Mouse (Mus musculus) heart, postnatal 36 days (tissue): Measurements from ENCODE around the gene Rtn3. TPM values are rescaled to one million over a fixed set of nuclear protein-coding genes. Genes with fewer than 3 reads are reported as not detected.

Experiments
- DNase-seq, 2 experiments: peaks; one replicate each; pipeline ENCODE4 v3.0.0; 2021 to 2022
- intact Hi-C: fragments of 180-260 bp; cut with DNase I; formaldehyde crosslinking; loops from one replicate; pipeline ENCODE4 v1.15.1; 2025
- total RNA-seq, 2 experiments: library from RNA; stranded (reverse); gene quantifications; 2 replicates each; pipeline ENCODE4 v1.2.3; 2021

Gene Rtn3
- total RNA-seq, 2 experiments from 2014 or later, result 75.7 to 76.9 TPM

DNA sequence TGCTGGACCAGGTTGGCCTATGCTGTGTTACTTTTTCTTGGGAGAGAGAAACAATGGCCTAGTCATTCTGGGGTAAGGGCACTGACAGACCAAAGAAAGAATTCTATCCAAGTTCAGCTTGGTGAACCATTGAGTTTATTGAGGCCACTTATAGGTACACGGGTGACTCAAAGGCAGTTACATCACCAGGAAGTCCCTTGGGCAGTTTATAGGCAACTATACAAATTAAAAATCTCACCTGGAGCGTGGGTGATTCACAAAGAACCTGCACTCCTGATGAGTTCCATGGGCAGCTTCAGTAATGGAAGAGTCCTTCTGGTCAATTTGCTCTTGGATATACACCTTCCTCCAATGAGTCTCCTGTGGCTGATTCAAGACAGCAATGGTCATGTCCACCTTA, 9.6 kb upstream of the Rtn3 start:
- no peak for DNase-seq
- intact Hi-C loops, result no loop called here

- DNase-seq, result no peak
- intact Hi-C loops, result no loop called here
These were observed 8.9 kb upstream of the Rtn3 start for GRCm38 (mm10) chr19:7491960-7492359.

DNA sequence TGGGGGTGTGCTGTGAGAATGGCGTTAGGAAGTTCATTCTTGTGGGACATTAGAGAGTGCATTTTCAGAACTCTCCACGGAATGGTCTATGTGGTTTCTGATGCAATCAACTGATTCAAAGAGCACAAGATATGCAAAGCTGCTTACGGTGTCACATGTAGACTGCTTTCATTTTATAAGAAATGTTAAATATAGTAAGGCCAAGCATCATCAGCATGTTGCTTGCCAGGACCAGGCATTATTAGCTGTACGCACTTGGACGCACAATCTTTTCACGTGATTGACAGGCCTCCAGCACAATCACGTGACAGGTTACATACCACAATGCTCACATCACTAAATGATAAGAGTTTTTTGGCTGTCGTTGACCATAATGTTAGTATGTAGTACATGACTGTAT, 4.6 kb upstream of the Rtn3 start:
- intact Hi-C loops, result no loop called here
- DNase-seq, result no peak

- intact Hi-C loops, result loop anchor here (2.0 to 5.0 kb wide), 2 partner anchors 42 to 143 kb away; partner anchors contain the start of gene Mark2
- DNase-seq, result no peak
These were observed 995 bp upstream of the Rtn3 start for GRCm38 (mm10) chr19:7484076-7484475.

DNA sequence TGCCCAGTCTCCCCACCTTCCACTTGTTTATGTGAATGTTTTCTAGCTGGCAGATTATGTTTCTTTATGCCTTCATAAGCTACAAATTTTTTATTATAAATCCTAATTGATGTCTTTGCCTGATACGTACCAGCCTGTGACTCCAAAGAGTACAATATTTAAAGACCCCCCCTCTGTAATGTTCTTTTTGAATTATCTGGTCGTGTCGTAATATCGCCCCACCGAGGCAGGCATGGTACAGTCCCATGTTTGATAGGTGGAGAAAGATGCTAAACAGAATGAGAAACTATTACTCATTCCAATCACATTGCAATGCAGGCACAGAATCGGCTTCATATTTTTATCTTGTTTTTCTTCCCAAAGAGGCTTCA, 416 bp upstream of the Rtn3 start:
- DNase-seq, result no peak
- intact Hi-C loops, result loop anchor here (5.0 kb wide), 1 partner anchor 41 kb away; no protein-coding TSS in a partner anchor

GRCm38 (mm10) chr19:7482266-7482598, 849 bp downstream of the Rtn3 start:
- intact Hi-C loops, result loop anchor here (5.0 kb wide), 1 partner anchor 40 kb away; no protein-coding TSS in a partner anchor
- no peak for DNase-seq

DNA sequence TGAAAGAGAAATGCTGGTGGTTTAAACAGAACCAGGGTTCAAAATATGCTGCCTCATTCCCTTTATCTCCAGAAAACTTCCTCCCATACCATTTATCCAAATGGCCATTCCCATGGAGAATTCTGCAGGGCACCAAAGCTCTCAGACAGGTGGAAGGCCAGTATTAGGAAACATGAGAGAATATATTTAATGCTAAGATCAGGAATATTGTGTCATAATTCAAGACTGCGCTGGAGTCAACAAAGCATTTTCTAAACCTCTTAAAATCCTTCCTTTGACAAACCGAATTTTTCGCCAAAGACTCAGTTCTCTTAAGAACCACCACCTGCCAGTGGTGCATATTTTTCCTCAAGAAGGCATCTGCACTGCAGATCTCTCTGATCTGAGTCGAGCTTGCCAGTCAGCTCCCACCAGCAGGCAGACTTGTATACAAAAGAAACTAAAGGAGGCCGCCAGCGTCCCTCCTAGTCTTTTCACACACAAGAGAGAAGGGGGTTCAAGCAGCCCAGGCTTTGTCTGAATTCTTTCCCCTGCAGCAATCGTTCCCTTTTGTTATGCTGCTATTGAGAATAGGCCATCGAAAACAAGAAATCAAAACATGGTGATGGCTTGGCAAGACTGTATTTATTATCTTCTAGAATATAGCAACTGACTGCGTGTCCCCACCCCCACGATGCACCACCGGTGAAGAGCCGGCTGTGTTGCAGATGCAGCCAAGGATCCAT, 1.4 kb downstream of the Rtn3 start:
- DNase-seq, result peak; percentile 29 to 41
- intact Hi-C loops, result loop anchor here (5.0 kb wide), 1 partner anchor 39 kb away; no protein-coding TSS in a partner anchor

GRCm38 (mm10) chr19:7479751-7480248, 3.3 kb downstream of the Rtn3 start:
- no peak for DNase-seq
- intact Hi-C loops, result loop anchor here (5.0 kb wide), 1 partner anchor 37 kb away; no protein-coding TSS in a partner anchor

DNA sequence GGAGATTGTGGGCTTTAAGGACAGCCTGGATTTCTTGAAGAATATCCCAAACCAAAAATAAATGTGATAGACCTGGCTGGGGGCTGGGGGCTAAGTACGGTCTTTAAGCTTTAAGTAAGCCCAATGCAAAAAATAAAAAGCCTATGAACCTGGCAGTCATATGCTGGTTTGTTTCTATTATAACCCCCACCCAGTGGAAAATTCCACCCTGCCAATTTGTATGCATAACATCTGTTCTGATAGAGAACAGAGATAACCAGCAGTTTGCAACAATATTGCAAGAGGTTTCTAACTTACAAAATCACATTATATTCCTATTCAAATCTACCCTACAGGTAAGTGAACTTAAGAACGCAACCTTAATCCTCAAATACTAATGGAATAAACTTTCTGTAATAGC, 12.4 kb downstream of the Rtn3 start:
- no peak for DNase-seq
- intact Hi-C loops, result no loop called here

GRCm38 (mm10) chr19:7467915-7468314, 15.2 kb downstream of the Rtn3 start:
- intact Hi-C loops, result no loop called here
- DNase-seq, result no peak

DNA sequence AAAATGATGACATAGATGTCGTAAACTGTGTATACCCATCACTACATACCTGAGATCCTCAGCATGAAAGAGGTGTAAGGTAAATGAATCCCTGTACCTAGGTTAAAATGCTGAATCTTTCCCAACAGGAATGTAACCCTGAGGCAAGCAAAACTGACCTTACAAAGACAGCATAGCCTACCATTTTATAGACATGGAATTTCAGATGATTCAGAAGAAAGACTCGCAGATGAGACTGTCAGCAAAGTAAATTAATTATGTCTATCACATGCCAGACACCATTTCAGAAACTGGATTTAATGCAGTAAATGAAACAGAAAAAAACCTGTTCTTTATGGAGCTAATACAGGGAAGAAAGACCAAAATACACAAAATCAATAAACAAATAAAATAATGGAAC, 23.7 kb downstream of the Rtn3 start:
- intact Hi-C loops, result no loop called here
- no peak for DNase-seq

GRCm38 (mm10) chr19:7458901-7459300, 24.2 kb downstream of the Rtn3 start:
- DNase-seq, result no peak

DNA sequence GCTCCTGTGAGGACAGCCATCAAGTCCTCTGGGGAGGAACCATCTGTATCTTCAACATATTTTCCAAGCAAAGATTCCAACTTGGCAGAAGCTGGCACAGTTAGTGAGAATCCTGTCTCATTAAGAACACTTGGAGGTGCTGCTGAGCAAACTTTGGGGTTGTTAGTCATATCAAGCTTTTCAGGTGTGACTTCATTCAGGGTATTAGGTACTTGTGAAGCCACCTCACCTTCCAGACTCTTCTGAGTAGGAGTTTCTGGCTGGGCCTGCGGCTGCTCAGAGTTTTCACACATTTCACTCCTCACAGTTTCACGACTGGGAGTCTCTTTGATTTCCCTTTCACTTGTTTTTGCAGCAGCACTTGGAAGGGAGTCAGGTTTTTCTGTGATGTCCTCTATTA, 26.3 kb downstream of the Rtn3 start:
- DNase-seq, result no peak
- intact Hi-C loops, result no loop called here

More at GRCm38 (mm10) chr19:7458901-7459300, 24.2 kb downstream of the Rtn3 start:
- intact Hi-C loops, result no loop called here

- intact Hi-C loops, result no loop called here
- no peak for DNase-seq
These were observed 37.5 kb downstream of the Rtn3 start for GRCm38 (mm10) chr19:7445596-7445995.

- intact Hi-C loops, result no loop called here
- no peak for DNase-seq
These were observed 38.0 kb downstream of the Rtn3 start for GRCm38 (mm10) chr19:7445105-7445504.

- peak; percentile 58 to 67 for DNase-seq
- intact Hi-C loops, result loop anchor here (2.0 to 5.0 kb wide), 4 partner anchors 41 to 176 kb away; partner anchors contain the start of gene Rtn3
These were observed 41.6 kb downstream of the Rtn3 start for GRCm38 (mm10) chr19:7441493-7441892.

DNA sequence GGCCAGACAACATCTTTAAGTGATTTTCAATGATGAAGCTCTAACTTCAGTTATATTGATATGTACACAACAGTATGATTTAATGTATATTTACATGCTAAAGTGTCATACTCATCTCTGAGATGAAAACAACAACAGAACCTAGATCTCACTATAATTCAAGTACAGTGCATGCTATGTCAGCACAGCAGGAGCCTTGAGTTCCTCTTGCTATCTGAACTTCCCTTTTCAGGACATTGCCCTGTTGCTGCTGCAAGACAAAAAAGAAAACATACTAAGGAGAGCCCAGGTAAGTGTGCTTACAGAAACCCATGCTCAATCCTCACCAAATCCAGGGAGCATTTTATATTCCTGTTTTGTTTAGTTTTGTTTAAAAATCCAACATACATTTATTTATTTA, 44.8 kb downstream of the Rtn3 start:
- intact Hi-C loops, result loop anchor here (5.0 kb wide), 2 partner anchors 96 to 371 kb away; partner anchors contain the start of gene Mark2
- DNase-seq, result no peak

DNA sequence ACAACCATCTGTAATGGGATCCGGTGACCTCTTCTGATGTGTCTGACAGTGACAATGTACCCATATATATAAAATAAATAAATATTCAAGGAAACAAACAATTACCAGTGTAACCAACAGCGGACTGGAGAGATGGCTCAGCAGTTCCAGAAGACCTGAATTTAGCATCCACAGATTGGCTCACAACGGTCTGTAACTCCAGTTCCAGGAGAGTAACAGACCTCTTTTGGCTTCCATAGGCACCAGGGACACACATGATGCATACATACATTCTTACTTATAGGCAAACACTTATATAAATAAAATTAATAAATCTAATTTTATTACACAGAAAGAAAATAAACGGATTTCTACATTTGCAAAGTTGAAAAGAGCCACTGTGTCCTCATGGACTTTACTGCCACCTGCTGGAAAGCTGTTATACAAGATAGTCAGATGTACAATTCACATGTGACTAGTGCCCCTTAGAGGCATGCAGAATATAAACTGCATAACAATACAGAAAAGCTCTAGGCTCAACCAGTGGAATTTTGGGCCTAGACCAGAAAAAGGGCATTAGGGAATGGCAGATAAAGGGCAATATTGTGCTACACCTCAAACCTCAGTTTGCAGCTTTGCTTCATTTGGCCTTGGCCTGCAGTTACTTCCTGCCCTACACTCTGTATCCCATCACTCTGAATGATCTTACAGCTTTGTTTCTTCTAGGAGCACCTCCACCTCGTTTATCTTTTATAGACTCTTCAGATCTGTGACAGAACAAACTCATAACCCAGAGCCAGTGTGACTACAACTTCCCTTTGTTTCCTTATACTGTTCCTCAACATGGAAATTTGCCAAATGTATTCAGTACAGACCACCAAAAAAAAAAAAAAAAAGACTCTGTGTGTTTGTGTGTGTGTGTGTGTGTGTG, 46.8 kb downstream of the Rtn3 start:
- intact Hi-C loops, result loop anchor here (1.0 to 5.0 kb wide), 4 partner anchors 94 to 369 kb away; partner anchors contain the start of gene Mark2
- peak; percentile 35 to 45 for DNase-seq

DNA sequence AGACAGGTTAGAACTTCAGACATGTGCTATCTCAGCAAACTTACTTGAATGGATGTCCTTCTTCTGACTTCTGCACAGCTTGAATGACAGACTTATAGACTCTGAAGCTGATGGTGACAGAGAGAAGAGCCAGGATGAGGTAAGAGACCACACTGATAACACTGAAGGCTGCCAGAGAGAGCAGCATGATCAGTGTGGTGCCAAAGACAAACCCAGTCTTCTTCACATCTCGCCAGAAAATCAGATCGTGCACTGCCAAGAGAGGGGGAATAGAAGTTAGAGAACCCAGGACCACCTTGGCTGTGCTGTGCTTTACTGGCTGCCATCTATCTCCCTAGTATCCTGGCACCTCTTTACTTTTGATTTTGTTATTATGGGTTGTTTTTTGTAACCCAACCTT, 48.2 kb downstream of the Rtn3 start:
- intact Hi-C loops, result loop anchor here (5.0 kb wide), 2 partner anchors 93 to 368 kb away; partner anchors contain the start of gene Mark2
- no peak for DNase-seq

- no peak for DNase-seq
- intact Hi-C loops, result no loop called here
These were observed 57.7 kb downstream of the Rtn3 start for GRCm38 (mm10) chr19:7425398-7425775.
